Mouse (Mus musculus) embryonic facial prominence, embryonic 11.5 days (tissue): ENCODE measurements around the gene Eif4e2. TPM values are rescaled to one million over a fixed set of nuclear protein-coding genes. Genes with fewer than 3 reads are reported as not detected.

ENCODE experiments used
- ATAC-seq: fragments of 200-750 bp; cut with Nextera tagmentation; replicated peaks from 2 replicates; pipeline ENCODE4 v1.8.0; 2017; ENCODE audit warnings: low read depth; ENCODE audit not compliant: insufficient number of reproducible peaks, low FRiP score, low TSS enrichment
- DNase-seq: peaks from one replicate; pipeline ENCODE4 v3.0.0-alpha.2; 2015; ENCODE audit warnings: low spot score
- H3K27ac ChIP-seq: fragments of 300-500 bp; sonication (generic); replicated peaks from 2 replicates; pipeline ENCODE4 v1.5.1; 2014; ENCODE audit warnings: mild to moderate bottlenecking, low read depth, low read length, control low read depth
- H3K27me3 ChIP-seq: fragments of 300-500 bp; sonication (generic); 2 replicates; pipeline ENCODE4 v1.6.1; 2014; ENCODE audit warnings: mild to moderate bottlenecking, low read length, moderate library complexity, mixed read lengths; ENCODE audit not compliant: control insufficient read depth, insufficient read depth
- H3K36me3 ChIP-seq: fragments of 300-500 bp; sonication (generic); replicated peaks from 2 replicates; pipeline ENCODE4 v1.6.1; 2014; ENCODE audit warnings: low read depth, mild to moderate bottlenecking, low read length, moderate library complexity, mixed read lengths; ENCODE audit not compliant: control insufficient read depth, insufficient read depth
- H3K4me1 ChIP-seq: fragments of 300-500 bp; sonication (generic); 2 replicates; pipeline ENCODE4 v1.6.1; 2014; ENCODE audit warnings: low read length, mixed read lengths; ENCODE audit not compliant: control insufficient read depth, insufficient read depth
- H3K4me2 ChIP-seq: fragments of 300-500 bp; sonication (generic); 2 replicates; pipeline ENCODE4 v1.6.1; 2014; ENCODE audit warnings: low read depth, mild to moderate bottlenecking, control low read depth, low read length, moderate library complexity
- H3K4me3 ChIP-seq: fragments of 300-500 bp; sonication (generic); 2 replicates; pipeline ENCODE4 v1.5.1; 2014; ENCODE audit warnings: low read depth, low read length, control low read depth
- H3K9ac ChIP-seq: fragments of 300-500 bp; sonication (generic); replicated peaks from 2 replicates; pipeline ENCODE4 v1.6.1; 2014; ENCODE audit warnings: mild to moderate bottlenecking, control low read depth, low read length
- H3K9me3 ChIP-seq: fragments of 300-500 bp; sonication (generic); replicated peaks from 2 replicates; pipeline ENCODE4 v1.6.1; 2016; ENCODE audit warnings: mild to moderate bottlenecking, low read length, inconsistent platforms, mixed read lengths; ENCODE audit not compliant: control insufficient read depth
- WGBS: fragments of 180-500 bp; shearing (Covaris S2); extraction: QIAGEN DNeasy Blood & Tissue Kit; methylation state at CpG from one replicate; pipeline ENCODE4 v1.1.7; 2014; 5-methylcytosine and 5-hydroxymethylcytosine counted together
- polyA plus RNA-seq: library from polyadenylated mRNA; unstranded; fragments of >200 nt; fragmentation: Nextera tagmentation; extraction: Ambion mirVana; gene quantifications from 2 replicates; pipeline ENCODE4 v1.2.1, GENCODE M21; 2014

Eif4e2 gene
- polyA plus RNA-seq, 1 experiment from 2014 or later = 148 TPM

DNA sequence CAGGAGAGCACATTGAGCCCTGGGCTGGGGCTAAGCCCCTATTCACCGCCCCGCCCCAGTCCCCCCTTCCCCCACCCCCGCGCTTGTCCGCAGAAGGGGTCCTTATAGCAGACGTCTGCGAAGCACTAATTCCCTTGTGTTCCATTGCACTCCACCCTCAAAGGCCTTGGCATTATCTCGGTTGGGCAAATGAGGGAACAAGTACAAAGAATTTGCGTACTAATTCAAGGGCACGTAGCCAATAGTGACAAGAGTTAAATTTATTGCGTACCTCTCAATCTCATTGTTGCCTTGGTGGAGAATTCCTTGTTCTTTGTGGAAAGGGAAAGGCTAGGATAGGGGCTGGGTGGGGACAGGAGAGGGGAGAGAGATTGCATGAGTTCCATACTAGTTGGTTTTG, 44.0 kb downstream of the Eif4e2 start:
- no peak overlapping the region for H3K4me2 ChIP-seq

DNA sequence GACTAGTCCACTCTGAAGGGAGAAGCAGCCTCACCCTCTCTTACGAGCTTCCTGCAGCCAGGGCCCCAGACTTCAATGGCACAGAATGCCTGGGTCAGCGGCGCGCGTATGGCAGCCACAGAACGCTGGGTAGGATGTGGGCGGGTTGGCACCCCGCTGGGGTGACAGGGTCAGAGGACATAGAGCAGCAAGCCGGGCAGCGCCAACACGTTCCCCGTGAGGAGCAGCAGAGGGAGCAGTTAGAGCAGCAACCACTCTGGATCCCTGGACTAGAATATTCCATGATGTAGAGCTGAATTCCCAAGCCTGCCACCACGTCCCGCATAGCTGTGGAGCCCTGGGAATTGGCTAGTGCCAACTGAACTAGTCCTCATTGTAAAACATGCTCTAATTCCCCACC, 44.8 kb downstream of the Eif4e2 start:
- Histone ChIP-seq H3K4me3 (no peak overlapping the region), H3K4me1 (no peaks in the 10 kb centered on the region), H3K9ac (no peak overlapping the region), H3K4me2 (no peak overlapping the region), H3K36me3 (no peaks in the 10 kb centered on the region), H3K9me3 (no peaks in the 10 kb centered on the region), H3K27me3 (peaks cover 19% of the 10 kb centered on the region), H3K27ac (no peak overlapping the region)
- ATAC-seq (no peak), DNase-seq (no peak)
- WGBS = 12% methylated on average over 14 of the region's 14 CpGs

More for the DNA sequence above, 44.0 kb downstream of the Eif4e2 start:
- DNase-seq (no peak), ATAC-seq (no peak)
- H3K27ac ChIP-seq = no peak overlapping the region
- H3K9me3 ChIP-seq = no peaks in the 10 kb centered on the region
- 18% methylated on average over 11 of the region's 11 CpGs for WGBS
- H3K36me3 ChIP-seq = no peaks in the 10 kb centered on the region
- no peaks in the 10 kb centered on the region for H3K4me1 ChIP-seq
- no peak overlapping the region for H3K9ac ChIP-seq
- H3K27me3 ChIP-seq = peaks cover 14% of the 10 kb centered on the region
- H3K4me3 ChIP-seq = no peak overlapping the region

DNA sequence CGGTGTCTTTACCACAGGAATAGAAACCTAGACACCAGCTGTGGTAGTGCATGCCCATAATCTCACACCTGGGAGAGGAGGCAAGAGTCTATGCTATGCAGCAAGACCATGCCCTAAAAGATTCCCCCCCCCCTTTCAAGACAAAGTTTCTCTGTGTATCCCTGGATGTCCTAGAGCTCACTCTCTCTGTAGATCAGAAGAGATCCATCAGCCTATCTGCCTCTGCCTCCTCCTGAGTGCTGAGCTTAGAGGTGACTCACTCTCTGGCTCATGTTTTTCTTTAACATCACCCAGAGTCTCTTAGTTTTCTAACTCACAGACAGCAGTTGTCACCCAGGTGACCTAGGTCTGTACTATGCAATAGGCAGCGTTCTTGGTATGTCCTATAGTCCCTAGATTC, 45.6 kb downstream of the Eif4e2 start:
- Histone ChIP-seq H3K9me3 (no peaks in the 10 kb centered on the region), H3K4me1 (peaks cover under 1% of the 10 kb centered on the region; the same call in 1 of the 2 replicates), H3K36me3 (no peaks in the 10 kb centered on the region), H3K27ac (no peak overlapping the region), H3K9ac (no peak overlapping the region), H3K27me3 (peaks cover 28% of the 10 kb centered on the region), H3K4me3 (no peak overlapping the region), H3K4me2 (no peak overlapping the region)
- WGBS = 71% methylated on average over 2 of the region's 2 CpGs
- ATAC-seq (no peak), DNase-seq (no peak)

DNA sequence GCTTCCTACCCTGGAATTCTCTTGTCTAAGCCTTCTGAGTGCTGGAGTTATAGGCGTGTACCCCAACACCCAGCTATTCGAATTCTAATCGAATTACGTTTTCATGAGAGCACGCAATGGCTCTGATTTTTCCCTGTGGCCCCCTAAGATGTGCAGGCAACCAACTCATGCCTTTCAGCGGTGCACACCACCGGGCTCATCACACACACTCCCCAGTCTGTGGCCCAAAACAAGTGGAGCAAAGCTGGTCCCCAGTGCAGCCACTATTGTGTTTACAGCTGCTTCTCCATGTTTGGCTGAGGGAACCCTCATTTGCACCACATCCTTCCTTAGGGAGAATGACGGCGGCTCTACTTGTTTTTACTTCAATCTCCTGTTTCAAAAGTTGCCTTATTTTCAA, 49.5 kb downstream of the Eif4e2 start:
- DNase-seq (no peak), ATAC-seq (no peak)
- H3K9ac ChIP-seq = no peak overlapping the region
- no peak overlapping the region for H3K27ac ChIP-seq
- no peak overlapping the region for H3K4me2 ChIP-seq
- WGBS = 5% methylated on average over 9 of the region's 9 CpGs
- no peaks in the 10 kb centered on the region for H3K9me3 ChIP-seq
- H3K4me3 ChIP-seq = no peak overlapping the region
- H3K36me3 ChIP-seq = no peaks in the 10 kb centered on the region
- peaks cover 6% of the 10 kb centered on the region for H3K4me1 ChIP-seq
- peaks cover 51% of the 10 kb centered on the region for H3K27me3 ChIP-seq

DNA sequence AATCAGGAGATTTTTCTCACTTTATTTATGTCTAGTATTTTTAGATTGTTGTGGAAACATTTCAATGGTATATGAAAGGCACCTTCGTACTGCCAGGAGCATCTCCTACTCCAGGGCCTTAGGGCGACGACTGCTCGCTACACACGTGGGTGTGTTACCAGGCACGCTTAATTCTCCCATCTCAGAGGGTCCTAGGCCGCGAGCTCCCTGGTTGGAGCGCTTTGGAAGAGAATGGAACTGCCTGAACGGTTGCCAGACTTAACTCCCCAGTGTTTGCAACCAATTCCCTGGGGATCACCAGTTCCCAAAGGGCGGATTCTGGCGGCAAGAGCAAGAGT, 50.1 kb downstream of the Eif4e2 start:
- Histone ChIP-seq H3K4me1 (peaks cover 6% of the 10 kb centered on the region), H3K4me3 (peak overlapping the region; percentile 49), H3K9me3 (no peaks in the 10 kb centered on the region), H3K27me3 (peaks cover 47% of the 10 kb centered on the region), H3K4me2 (peak overlapping the region; percentile 99), H3K36me3 (no peaks in the 10 kb centered on the region), H3K9ac (peak overlapping the region; percentile 52; the same call in 1 of the 2 replicates), H3K27ac (no peak overlapping the region)
- WGBS = 1% methylated on average over 12 of the region's 12 CpGs
- peak; percentile 4 for DNase-seq
- peak; percentile 49; the same call in 1 of the 2 replicates for ATAC-seq

DNA sequence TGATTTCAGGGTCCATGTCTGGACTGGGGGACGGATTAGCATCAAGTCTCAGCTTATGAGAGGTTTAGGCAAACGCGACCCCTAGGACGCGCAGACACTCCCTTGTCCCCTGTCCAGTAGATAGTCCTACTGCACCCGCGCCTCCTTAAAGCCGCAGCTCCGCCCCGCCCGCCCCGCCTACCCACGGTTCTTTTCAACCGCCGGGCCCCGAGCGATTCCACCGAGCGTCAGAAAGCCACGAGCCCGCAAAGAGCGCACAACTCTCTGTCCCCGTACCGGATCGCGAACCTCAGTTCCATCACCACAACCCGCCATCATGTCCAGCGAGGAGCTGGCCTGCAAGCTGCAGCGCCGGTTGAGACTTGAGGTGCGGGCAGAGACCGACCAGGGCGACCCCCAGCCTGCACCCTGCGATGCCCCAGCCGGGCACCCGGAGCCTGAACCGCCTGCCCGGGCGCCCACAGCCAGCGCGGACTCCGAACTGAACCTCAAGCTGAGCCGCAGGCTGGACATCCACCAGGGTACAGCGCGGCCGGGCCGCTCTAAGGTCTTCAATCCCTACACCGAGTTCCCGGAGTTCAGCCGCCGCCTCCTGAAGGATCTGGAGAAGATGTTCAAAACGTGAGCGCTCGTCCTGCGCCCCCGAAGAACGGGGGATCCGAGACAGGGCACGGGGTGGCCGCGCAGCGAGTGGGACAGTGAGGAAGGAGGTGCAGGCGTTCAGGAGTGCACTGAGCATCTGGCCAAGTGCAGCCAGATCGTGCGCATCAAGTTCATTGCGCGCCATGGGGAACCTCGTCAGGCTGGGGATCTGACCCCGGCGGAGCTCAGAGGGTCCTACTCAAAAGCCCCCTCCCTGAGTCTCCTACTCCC, 50.7 kb downstream of the Eif4e2 start, which contains the start of gene Efhd1:
TSS of gene Efhd1 (plus strand) at position 230 of the 873 bp plus-strand sequence.
- Histone ChIP-seq H3K9ac (peak within 1 kb of the TSS; percentile 52), H3K4me1 (peaks cover 6% of the 10 kb centered on the region), H3K27ac (no peak within 1 kb of the TSS), H3K4me2 (peak within 1 kb of the TSS; percentile 99), H3K9me3 (no peaks in the 10 kb centered on the region), H3K4me3 (peak within 1 kb of the TSS; percentile 49), H3K27me3 (peaks cover 43% of the 10 kb centered on the region), H3K36me3 (no peaks in the 10 kb centered on the region)
- DNase-seq (peak; percentile 51), ATAC-seq (peak; percentile 53; the same call in 1 of the 2 replicates)
- WGBS = under 1% methylated on average over 69 of the region's 70 CpGs

DNA sequence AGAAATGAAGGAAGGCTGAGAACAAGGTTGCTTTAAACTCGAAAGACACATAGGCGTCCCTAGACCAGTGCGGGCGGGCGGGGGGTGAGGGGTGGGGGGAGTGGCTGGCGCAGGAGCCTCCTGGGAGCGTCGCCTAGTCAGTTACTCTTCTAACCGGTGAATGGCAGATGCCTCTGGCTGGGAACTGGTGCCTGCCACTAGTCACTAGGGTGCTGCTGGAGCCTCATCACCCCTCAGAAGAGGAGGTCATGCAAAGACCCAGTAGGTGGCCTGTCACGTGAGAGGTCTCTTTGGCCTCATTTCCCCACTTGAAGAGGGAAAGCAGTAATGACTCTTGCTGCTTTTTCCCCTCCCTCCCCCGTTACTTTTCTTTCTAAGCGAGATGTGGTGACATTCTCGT, 51.5 kb downstream of the Eif4e2 start:
- ATAC-seq = no peak
- H3K4me1 ChIP-seq = peaks cover 6% of the 10 kb centered on the region

More for the DNA sequence above, 51.5 kb downstream of the Eif4e2 start:
- H3K4me2 ChIP-seq = peak overlapping the region; percentile 99
- H3K9me3 ChIP-seq = no peaks in the 10 kb centered on the region
- H3K4me3 ChIP-seq = peak overlapping the region; percentile 49; the same call in 1 of the 2 replicates
- DNase-seq = peak; percentile 12
- no peak overlapping the region for H3K9ac ChIP-seq
- H3K27me3 ChIP-seq = peaks cover 43% of the 10 kb centered on the region
- 1% methylated on average over 13 of the region's 13 CpGs for WGBS
- H3K36me3 ChIP-seq = no peaks in the 10 kb centered on the region
- H3K27ac ChIP-seq = no peak overlapping the region
